Mouse (Mus musculus): ENCODE results near the gene Fkbp7. TPM values are rescaled to one million over a fixed set of nuclear protein-coding genes. Genes with fewer than 3 reads are reported as not detected.
A peak's percentile ranks its signal among the peaks of the same experiment; 100 is the strongest.

The Fkbp7 gene
- polyA plus RNA-seq, 1 experiment = 69.9 TPM

DNA sequence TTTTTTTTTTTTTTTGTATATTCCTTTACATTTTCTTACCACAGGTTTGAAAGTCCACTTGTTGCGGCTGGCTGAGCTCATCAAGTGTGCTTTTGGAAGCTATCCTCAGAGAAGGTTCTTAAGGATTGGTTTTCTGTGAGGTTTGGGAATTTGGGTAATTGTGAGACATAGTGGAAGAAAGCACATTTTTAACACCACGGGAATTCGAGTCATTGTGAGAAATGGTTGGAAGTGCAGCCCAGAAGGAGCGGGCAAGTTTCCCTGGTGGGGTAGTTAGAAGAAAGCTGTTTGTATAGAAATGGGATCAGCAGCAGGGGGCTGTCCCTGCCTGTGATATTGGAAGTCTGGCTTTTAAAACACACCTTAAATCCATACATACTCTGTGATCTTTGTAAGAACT is 3.0 kb upstream of the Fkbp7 start:
- peak overlapping the region; percentile 42 for H3K4me3 ChIP-seq (ENCODE audit: insufficient read depth, low read depth, low read length)
- no peak overlapping the region for H3K27ac ChIP-seq (replicated peaks; ENCODE audit: low read depth, low read length)
- H3K4me1 ChIP-seq (ENCODE audit: control insufficient read depth, insufficient read depth, insufficient read length, low read length) = peaks cover 10% of the 10 kb centered on the region

DNA sequence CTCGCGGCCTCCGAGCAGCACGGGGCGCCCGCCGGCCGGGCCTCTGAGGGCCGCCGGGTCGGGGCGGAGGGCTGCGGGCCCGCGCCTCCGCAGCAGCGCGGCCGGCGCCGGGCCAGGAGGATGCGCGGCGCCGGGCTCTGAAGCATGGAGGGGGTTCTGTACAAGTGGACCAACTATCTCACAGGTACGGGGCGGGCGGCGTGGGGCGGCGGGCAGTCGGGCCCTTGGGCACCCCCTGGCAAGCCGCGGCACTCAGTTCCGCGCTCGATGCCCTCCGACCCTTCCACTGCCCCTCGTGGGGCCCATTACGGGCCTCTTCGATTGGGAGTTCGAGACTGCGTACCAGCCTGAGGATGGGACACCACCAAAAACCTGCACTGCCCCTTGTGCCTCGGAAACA is 2.5 kb upstream of the Fkbp7 start:
- Histone ChIP-seq H3K4me3 (ENCODE audit: insufficient read depth, low read depth, low read length) (peak overlapping the region; percentile 71), H3K27ac (replicated peaks; ENCODE audit: low read depth, low read length) (no peak overlapping the region), H3K4me1 (ENCODE audit: control insufficient read depth, insufficient read depth, insufficient read length, low read length) (peaks cover 10% of the 10 kb centered on the region)

DNA sequence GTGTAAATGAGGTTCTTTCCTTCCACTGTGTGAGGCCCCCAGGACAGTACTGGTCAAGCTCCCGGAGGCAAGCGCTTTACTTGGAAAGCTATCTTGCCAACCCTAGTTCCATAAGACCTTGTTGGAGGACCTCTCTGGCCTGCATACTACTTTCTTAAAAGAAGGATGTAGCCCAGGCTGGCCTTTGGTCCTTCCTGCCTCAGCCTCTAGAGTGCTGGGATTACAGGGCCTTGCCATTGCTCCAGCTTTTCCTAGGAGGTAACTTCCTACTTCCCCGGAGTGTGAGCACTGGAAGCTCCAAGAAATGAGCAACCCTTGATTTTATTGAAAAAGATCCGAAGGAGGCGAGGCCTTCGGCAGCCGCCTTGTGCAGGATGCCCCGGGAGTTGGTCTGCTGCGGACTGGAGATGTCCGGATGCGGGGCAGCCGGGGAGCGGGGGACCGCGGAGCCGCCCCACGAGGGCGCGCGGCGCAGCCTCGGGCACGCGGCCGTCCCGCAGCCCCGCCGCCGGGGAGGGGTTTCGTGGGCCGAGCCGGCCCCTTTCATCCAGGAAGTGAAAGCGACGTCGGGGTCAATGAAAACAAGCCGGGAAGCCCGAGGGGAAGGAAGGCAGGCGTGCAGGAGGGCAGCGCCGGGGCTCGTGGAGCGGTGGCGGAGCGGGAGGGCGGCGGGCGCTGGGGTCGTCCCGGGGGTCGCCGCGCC is 2.0 kb upstream of the Fkbp7 start, which contains the start of gene Plekha3:
TSS of gene Plekha3 (plus strand) at position 557 of the 703 bp plus-strand sequence.
- Histone ChIP-seq H3K4me1 (ENCODE audit: control insufficient read depth, insufficient read depth, insufficient read length, low read length) (peaks cover 10% of the 10 kb centered on the region), H3K27ac (replicated peaks; ENCODE audit: low read depth, low read length) (peak within 1 kb of the TSS; percentile 82), H3K4me3 (ENCODE audit: insufficient read depth, low read depth, low read length) (peak within 1 kb of the TSS; percentile 71)

DNA sequence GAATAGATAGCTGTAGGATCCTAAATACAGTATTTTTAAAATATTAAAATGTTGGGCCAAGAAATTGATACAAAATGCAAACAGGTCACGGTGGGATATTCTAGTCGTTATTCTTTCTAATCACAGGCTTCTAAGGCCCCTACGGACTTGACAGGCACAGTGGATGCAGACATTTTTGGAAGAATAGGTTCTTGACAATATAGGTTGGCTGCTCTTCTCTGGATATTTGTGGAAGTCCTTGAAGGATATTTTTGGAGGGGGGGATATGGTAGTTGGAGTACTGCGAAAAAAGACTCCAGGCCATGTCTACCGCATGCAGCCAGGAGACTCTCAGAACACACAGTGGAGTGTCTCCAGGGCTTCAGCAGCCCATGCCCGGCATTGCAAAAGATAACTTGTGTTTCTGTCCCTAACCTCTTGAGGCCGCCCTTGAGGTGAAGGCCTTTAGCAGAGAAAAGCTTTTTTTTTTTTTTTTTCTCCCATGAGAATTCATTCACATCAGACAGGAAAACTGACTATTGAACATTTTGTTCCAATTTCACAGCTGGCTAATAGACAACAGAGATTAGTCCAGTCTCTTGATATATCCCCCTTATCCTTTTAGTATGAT is 661 bp upstream of the Fkbp7 start:
- Histone ChIP-seq H3K4me3 (ENCODE audit: insufficient read depth, low read depth, low read length) (no peak overlapping the region), H3K27ac (replicated peaks; ENCODE audit: low read depth, low read length) (peak overlapping the region; percentile 82; the same call in 1 of the 2 replicates), H3K4me1 (ENCODE audit: control insufficient read depth, insufficient read depth, insufficient read length, low read length) (peaks cover 10% of the 10 kb centered on the region)

DNA sequence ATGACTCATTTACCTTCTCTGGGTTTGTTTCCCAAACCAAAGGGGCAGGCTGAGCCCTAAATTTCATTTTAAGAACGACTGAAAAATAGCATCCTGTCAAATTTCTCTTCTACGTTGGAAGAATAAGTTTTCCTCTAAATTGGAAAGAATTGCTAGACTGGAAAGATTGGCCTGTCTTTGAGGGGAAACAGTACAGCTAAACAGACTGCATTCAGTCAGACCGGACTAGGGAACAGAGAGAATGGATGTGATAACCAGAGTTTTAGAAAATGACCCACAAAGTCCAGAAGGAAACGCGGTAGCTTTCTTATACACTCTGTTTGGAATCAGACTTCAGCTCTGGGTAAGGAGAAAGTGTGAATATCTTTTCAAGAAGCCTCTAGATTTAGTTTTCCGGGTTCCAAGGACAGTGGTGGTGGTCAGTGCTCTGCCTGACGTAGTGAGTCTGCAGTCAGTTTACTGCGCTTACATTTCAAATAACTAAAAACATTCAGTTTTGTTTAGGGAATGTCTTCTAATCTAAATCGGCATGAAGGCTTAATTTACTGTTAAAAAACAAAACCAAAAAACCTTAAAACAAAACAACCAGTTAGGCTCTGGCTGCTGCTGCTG is 676 bp downstream of the Fkbp7 start:
- H3K27ac ChIP-seq (replicated peaks; ENCODE audit: low read depth, low read length) = peak overlapping the region; percentile 52
- peak overlapping the region; percentile 74 for H3K4me3 ChIP-seq (ENCODE audit: insufficient read depth, low read depth, low read length)
- peaks cover 10% of the 10 kb centered on the region for H3K4me1 ChIP-seq (ENCODE audit: control insufficient read depth, insufficient read depth, insufficient read length, low read length)

DNA sequence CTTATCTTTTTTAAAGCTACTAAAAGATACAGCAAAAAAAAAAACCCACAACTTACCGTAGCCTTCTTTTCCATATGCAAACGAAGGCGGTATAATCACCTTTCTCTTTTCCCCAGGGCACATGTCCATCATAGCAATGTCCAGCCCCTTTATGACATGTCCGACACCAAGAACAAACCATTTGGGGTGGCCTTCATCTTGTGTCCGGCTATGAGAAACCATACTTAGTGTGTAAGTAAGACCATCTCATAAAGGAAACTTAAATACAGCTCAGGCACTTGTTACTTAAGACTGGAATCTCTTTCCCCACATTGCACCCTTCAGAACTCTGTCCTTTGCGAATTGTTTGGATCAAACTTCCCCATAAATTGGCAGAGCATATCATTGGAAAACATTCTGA is 1.3 kb downstream of the Fkbp7 start:
- Histone ChIP-seq H3K27ac (replicated peaks; ENCODE audit: low read depth, low read length) (no peak overlapping the region), H3K4me3 (ENCODE audit: insufficient read depth, low read depth, low read length) (peak overlapping the region; percentile 18; the same call in 1 of the 2 replicates), H3K4me1 (ENCODE audit: control insufficient read depth, insufficient read depth, insufficient read length, low read length) (peaks cover 8% of the 10 kb centered on the region)

DNA sequence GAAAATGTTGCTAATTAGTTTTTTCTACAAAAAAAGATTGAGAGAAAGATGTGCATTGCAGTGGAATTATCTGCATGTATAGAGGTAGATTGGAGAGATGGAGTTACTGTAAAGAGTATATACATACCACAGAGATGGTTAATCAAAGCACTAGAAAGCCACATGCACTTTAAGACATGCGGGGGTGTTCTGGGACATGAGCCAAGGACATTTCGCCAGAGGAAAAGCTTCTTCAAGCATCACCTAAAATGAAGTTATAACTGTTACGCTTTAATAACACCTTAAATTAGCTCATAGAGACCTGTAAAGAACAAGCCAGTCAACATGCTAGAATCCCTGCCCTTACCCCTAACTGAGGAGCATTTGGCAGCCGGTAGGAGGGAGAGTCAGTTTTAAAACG is 5.7 kb downstream of the Fkbp7 start:
- Histone ChIP-seq H3K27ac (replicated peaks; ENCODE audit: low read depth, low read length) (no peak overlapping the region), H3K4me3 (ENCODE audit: insufficient read depth, low read depth, low read length) (no peak overlapping the region), H3K4me1 (ENCODE audit: control insufficient read depth, insufficient read depth, insufficient read length, low read length) (0 out of 2 replicates have a peak, but pooled peaks cover 2% of the 10 kb centered on the region)

DNA sequence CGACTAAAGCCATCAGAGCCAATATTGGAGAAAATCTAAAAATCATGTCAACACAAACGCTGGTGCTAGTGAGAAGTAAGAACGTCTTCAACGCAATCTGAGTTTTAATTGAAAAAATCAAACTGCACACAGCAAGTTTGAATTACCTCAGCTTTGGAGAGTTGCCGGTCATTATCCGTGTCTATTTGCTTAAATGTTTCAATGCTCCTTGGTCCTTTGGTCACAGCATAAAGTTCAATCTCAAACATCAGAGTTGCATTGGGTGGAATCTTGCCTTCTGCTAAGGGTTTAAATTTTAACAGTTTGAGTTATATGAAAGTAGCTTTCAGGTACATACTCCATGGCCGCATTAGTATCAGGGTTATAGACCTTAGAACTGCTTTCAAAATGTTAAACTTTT is 7.4 kb downstream of the Fkbp7 start:
- Histone ChIP-seq H3K27ac (replicated peaks; ENCODE audit: low read depth, low read length) (no peak overlapping the region), H3K4me3 (ENCODE audit: insufficient read depth, low read depth, low read length) (no peak overlapping the region), H3K4me1 (ENCODE audit: control insufficient read depth, insufficient read depth, insufficient read length, low read length) (no peaks in the 10 kb centered on the region)

DNA sequence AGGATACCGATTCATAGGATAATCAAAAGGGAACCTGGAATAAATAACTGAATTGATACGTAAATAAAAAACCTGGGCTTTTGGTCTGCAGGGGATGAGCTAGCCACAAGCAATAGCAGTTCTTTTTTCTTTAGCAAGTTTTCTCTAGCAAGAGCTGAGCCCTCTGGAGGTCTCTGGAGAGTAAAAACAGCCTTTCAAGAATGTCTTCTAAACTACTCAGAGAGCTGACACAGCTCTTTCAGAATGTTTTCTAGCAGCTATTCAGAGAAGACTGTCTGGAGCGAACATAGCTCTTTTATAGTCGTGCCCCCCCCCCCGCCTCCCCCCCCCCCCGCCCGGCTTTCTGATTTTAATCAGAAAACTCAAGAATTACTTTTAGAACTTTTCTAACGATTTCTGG is 13.5 kb downstream of the Fkbp7 start:
- no peaks in the 10 kb centered on the region for H3K4me1 ChIP-seq (ENCODE audit: control insufficient read depth, insufficient read depth, insufficient read length, low read length)
- no peak overlapping the region for H3K4me3 ChIP-seq (ENCODE audit: insufficient read depth, low read depth, low read length)
- H3K27ac ChIP-seq (replicated peaks; ENCODE audit: low read depth, low read length) = no peak overlapping the region

DNA sequence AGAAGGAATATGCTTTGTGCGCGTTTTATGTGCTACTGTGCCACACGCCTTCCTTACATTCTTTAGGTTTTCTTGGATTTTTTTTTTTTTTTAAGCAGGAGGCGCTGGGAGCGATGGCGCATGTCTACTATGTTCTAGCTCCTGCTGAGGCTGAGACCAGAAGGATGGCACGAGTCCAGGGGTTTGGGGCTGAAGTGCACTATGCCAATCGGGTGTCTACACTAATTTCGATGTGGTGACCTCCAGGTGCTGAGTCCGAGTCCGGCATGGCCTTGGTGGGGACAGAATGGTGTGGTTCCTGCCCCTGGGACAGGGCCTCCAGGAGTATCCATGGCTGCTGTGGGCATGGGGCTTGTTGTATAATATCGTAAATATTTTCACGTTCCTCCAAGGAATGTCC is 14.4 kb downstream of the Fkbp7 start:
- no peak overlapping the region for H3K27ac ChIP-seq (replicated peaks; ENCODE audit: low read depth, low read length)
- no peak overlapping the region for H3K4me3 ChIP-seq (ENCODE audit: insufficient read depth, low read depth, low read length)
- H3K4me1 ChIP-seq (ENCODE audit: control insufficient read depth, insufficient read depth, insufficient read length, low read length) = no peaks in the 10 kb centered on the region

DNA sequence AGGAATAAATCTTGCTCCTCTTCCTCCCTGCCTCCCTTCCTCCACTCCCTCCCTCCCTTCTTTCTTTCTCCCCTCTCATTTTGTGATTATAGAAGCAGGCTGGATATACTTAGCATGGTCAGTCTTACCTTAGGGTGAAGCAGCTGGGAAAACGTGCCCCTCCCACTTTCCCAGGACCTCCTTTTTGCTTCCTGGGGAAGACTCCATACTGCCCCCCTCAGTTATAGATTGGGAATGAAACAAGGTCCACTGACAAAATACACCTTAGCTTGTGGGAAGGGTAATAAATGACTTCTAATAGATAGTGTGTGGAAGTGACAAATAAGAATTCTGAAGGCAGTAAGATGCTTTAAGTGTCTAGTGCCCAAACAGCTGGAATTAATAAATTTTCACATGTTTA is 16.9 kb downstream of the Fkbp7 start:
- Histone ChIP-seq H3K4me3 (ENCODE audit: insufficient read depth, low read depth, low read length) (no peak overlapping the region), H3K27ac (replicated peaks; ENCODE audit: low read depth, low read length) (no peak overlapping the region), H3K4me1 (ENCODE audit: control insufficient read depth, insufficient read depth, insufficient read length, low read length) (no peaks in the 10 kb centered on the region)

DNA sequence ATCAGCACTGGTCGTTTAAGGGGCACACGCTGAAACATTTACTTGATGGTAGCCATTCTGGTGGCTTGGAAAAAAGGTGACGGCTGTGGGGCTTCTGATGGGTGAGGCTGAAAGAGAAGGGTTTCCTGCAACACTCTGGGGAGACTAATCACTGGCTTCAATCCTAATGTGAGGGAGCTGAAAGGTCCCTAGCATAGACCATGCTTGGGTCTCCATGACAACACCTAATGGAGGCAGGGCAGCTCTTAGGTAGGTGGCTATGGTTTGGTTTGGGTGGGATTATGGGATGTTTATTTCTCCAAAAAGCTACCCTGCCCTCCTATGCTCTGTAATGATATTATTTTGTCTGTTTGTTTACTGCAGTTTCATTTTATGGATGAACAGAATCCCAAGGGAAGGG is 17.5 kb downstream of the Fkbp7 start:
- H3K4me1 ChIP-seq (ENCODE audit: control insufficient read depth, insufficient read depth, insufficient read length, low read length) = no peaks in the 10 kb centered on the region
- H3K4me3 ChIP-seq (ENCODE audit: insufficient read depth, low read depth, low read length) = no peak overlapping the region
- no peak overlapping the region for H3K27ac ChIP-seq (replicated peaks; ENCODE audit: low read depth, low read length)

DNA sequence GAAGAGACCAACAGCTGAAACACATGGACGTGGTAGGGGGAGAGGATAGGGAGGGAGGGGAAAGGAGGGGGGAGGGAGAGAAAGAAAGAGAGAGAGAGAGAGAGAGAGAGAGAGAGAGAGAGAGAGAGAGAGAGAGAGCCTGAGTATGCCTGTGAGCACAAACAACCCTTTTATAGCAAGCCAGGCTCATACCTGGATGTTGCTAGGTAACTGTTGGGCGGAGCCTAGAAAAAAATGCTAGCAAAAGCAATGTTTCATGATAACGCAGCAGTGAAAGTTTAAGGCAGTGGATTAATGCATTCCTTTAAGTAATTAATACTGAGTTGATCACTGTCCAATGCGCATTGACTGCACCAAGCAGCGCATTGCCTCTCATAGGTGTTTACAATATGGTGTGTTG is 18.3 kb downstream of the Fkbp7 start:
- Histone ChIP-seq H3K4me1 (ENCODE audit: control insufficient read depth, insufficient read depth, insufficient read length, low read length) (no peaks in the 10 kb centered on the region), H3K4me3 (ENCODE audit: insufficient read depth, low read depth, low read length) (no peak overlapping the region), H3K27ac (replicated peaks; ENCODE audit: low read depth, low read length) (no peak overlapping the region)

DNA sequence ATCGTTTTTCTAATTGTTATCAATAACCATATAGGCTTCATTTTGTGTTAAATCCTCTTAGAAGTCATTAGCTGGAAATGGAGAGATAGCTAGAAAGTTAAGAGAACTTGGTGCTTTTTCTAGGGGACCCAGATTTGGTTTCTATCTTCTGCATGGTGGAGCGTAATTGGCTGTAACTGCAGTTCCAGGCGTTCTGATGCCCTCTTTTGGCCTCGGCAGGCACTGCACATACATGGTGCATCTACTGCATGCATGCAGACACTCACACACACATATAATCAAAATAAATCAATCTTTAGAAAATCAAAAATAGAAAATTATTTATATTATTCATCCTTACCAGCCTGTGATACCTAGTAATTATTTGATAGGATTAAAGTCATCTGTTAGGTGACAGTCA is 19.8 kb downstream of the Fkbp7 start:
- H3K4me1 ChIP-seq (ENCODE audit: control insufficient read depth, insufficient read depth, insufficient read length, low read length) = no peaks in the 10 kb centered on the region
- H3K27ac ChIP-seq (replicated peaks; ENCODE audit: low read depth, low read length) = no peak overlapping the region
- H3K4me3 ChIP-seq (ENCODE audit: insufficient read depth, low read depth, low read length) = no peak overlapping the region

DNA sequence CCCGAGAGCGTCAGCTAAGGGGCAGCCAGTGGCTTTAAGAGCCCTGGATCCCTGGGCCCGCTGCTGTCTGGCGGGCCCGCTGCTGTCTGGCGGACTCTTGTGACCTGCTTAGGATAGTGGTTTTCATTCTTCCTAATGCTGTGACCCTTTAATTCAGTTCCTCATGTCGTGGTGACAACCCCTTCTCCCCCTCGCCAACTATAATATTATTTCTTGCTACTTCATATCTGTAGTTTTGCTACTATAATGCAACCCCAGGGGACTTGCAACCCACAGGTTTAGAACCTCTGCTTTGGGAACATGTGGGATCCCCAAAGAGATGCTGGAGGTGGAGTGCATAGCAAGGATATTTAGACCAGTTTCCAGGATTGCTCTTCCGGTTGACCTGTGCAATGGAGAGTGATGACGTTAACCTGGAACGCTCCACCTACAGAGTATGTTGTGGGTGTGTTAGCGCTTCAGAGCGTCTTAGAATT is 24.2 kb downstream of the Fkbp7 start:
- Histone ChIP-seq H3K27ac (replicated peaks; ENCODE audit: low read depth, low read length) (peak overlapping the region; percentile 62), H3K4me3 (ENCODE audit: insufficient read depth, low read depth, low read length) (peak overlapping the region; percentile 50), H3K4me1 (ENCODE audit: control insufficient read depth, insufficient read depth, insufficient read length, low read length) (peaks cover 6% of the 10 kb centered on the region; the same call in 1 of the 2 replicates)
